Mouse (Mus musculus): ENCODE results near the gene Zfp982. TPM values are rescaled to one million over a fixed set of nuclear protein-coding genes. Genes with fewer than 3 reads are reported as not detected.
"Not testable (repeated sequence)": the region's sequence is repeated elsewhere in the genome, so short reads cannot be mapped to it uniquely, and the experiment has no call there.

Gene Zfp982
- polyA plus RNA-seq, 1 experiment from 2014 or later = 0.99 TPM

DNA sequence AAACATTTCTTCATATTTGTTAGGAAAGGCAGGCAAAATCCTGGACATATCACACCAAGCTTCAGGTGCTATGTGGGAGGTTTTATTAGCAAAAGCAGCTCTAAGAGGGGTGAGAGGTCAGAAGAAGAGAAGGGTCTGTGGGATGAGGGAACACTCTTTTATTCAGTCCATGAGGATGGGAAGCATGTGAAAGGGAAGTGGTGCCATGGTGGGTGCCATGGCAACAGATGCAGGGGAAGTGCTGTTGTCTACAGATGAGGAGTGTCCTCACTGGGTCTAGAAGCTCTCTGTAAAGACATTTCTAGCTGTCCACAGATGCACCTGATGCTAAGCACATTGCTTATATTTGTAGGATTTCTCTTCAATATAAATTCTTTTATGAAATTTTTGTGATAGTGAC, 48.9 kb downstream of the Zfp982 start:
- Histone ChIP-seq H3K4me3 (ENCODE audit: low read depth, low read length) (no peak overlapping the region), H3K36me3 (replicated peaks; ENCODE audit: insufficient read depth, low read length) (no peaks in the 10 kb centered on the region), H3K27me3 (ENCODE audit: insufficient read depth, low read length) (no peaks in the 10 kb centered on the region), H3K9me3 (ENCODE audit: low read length) (peaks cover 10% of the 10 kb centered on the region), H3K4me2 (ENCODE audit: low read depth, low read length) (no peak overlapping the region), H3K4me1 (ENCODE audit: insufficient read depth) (no peaks in the 10 kb centered on the region), H3K9ac (replicated peaks) (no peak overlapping the region), H3K27ac (ENCODE audit: low read depth) (no peak overlapping the region)
- no peak for DNase-seq
- TF ChIP-seq CTCF (IDR thresholded peaks at IDR 0.05; ENCODE audit: low read depth) (no peak), EP300 (IDR thresholded peaks at IDR 0.05; ENCODE audit: low read depth) (no peak)
- no peak for ATAC-seq

DNA sequence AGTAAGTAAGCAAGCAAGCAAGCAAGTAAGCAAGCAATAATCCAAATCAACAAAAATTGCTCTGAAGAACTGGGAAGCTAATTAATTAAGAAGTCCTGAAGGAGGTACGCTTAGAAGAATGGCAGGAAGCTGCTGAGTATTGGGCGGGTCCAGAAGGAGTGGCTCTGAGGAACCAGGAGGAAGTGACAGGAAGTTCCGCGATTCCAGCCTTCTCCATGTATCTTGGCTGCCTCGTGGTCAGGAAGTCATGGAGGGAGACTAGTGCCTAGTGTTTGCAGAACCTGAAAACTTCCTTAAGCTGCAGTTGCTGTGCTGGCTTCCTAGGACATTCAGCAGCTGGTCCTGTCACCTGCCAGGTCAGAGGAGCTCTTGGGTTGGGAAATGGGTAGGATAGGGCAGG, 60.9 kb downstream of the Zfp982 start, which contains the start of gene Zfp985:
Zfp985 (plus strand) TSS at position 207 of the 400 bp plus-strand sequence.
- not testable (repeated sequence) for H3K9ac ChIP-seq (replicated peaks); ATAC-seq
- 64% methylated on average over 5 of the region's 5 CpGs for WGBS (ENCODE audit: insufficient replicate concordance)

GRCm38 (mm10) chr4:147554361-147554760, 62.1 kb downstream of the Zfp982 start:
- not testable (repeated sequence) for H3K4me1 ChIP-seq (ENCODE audit: insufficient read depth); H3K36me3 ChIP-seq (replicated peaks; ENCODE audit: insufficient read depth, low read length); H3K9me3 ChIP-seq (ENCODE audit: low read length); ATAC-seq; H3K9ac ChIP-seq (replicated peaks); DNase-seq; H3K27me3 ChIP-seq (ENCODE audit: insufficient read depth, low read length); H3K27ac ChIP-seq (ENCODE audit: low read depth); H3K4me3 ChIP-seq (ENCODE audit: low read depth, low read length); H3K4me2 ChIP-seq (ENCODE audit: low read depth, low read length)
- WGBS (ENCODE audit: insufficient replicate concordance) = 55% methylated on average over 2 of the region's 2 CpGs

More for the DNA sequence above, 60.9 kb downstream of the Zfp982 start, which contains the start of gene Zfp985:
- H3K36me3 ChIP-seq (replicated peaks; ENCODE audit: insufficient read depth, low read length); H3K27ac ChIP-seq (ENCODE audit: low read depth); H3K4me3 ChIP-seq (ENCODE audit: low read depth, low read length); DNase-seq; H3K27me3 ChIP-seq (ENCODE audit: insufficient read depth, low read length); H3K4me1 ChIP-seq (ENCODE audit: insufficient read depth); H3K4me2 ChIP-seq (ENCODE audit: low read depth, low read length); H3K9me3 ChIP-seq (ENCODE audit: low read length): not testable (repeated sequence)

DNA sequence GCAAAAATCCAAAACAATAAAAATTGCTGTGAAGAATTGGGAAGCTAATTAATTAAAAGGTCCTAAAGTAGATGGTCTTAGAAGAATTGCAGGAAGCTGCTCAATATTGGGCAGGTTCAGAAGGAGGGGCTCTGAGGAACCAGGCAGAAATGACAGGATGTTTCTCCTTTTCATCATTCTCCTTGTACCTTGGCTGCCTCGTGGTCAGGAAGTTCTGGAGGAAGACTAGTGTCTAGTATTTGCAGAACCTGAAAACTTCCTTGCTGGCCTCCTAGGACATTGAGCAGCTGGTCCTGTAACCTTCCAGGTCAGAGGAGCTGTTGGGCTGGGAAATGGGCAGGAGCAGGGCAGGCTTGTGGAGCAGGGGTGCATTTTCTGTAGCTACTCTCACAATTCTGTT, 64.7 kb downstream of the Zfp982 start:
- not testable (repeated sequence) for H3K4me2 ChIP-seq (ENCODE audit: low read depth, low read length); H3K4me1 ChIP-seq (ENCODE audit: insufficient read depth); H3K9ac ChIP-seq (replicated peaks); H3K27ac ChIP-seq (ENCODE audit: low read depth); ATAC-seq; H3K4me3 ChIP-seq (ENCODE audit: low read depth, low read length); H3K27me3 ChIP-seq (ENCODE audit: insufficient read depth, low read length); DNase-seq; H3K36me3 ChIP-seq (replicated peaks; ENCODE audit: insufficient read depth, low read length); H3K9me3 ChIP-seq (ENCODE audit: low read length)
- 16% methylated on average over 1 of the region's 1 CpGs for WGBS (ENCODE audit: insufficient replicate concordance)

DNA sequence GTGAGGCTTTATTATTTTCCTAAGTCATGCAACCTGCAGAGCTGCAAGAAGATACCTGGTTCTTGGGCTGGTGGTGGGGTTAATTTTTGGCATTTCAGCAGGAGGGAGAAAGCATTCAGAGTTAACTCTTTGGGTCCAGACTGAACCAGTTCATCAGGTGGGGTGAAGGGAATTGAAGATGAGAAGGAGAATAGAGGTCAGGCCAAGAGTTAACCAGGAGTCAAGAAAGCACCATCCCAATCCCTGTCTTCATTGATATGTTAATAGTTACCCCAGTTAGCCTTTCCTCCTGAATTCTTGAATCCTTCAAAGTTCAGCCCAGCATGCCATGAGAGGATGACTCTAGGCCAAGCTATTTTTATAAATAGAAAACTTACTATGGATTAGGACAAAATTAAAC, 65.8 kb downstream of the Zfp982 start:
- H3K9ac ChIP-seq (replicated peaks); H3K4me1 ChIP-seq (ENCODE audit: insufficient read depth); H3K4me2 ChIP-seq (ENCODE audit: low read depth, low read length); H3K27ac ChIP-seq (ENCODE audit: low read depth); DNase-seq; H3K27me3 ChIP-seq (ENCODE audit: insufficient read depth, low read length); H3K4me3 ChIP-seq (ENCODE audit: low read depth, low read length); H3K36me3 ChIP-seq (replicated peaks; ENCODE audit: insufficient read depth, low read length); ATAC-seq; H3K9me3 ChIP-seq (ENCODE audit: low read length): not testable (repeated sequence)

DNA sequence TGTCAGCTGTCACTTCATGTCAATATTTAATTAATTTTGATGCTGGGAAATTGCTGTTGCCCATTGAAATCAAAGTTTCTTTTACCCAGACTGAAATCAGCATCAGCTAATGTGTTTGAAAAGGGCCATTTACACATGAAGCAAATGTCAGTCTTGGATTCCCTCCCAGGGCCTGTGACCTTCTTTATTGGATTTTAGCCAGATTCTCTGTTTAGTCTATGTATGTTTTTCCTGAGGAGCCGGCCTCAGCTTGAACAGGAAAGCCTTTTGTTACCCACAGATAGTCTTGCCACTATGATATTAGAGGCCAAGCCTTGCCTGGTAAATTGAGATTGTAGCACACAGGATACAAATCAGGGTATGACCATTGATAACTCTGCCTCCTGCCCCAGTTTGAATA, 66.9 kb downstream of the Zfp982 start:
- H3K4me2 ChIP-seq (ENCODE audit: low read depth, low read length); H3K9me3 ChIP-seq (ENCODE audit: low read length); H3K36me3 ChIP-seq (replicated peaks; ENCODE audit: insufficient read depth, low read length); H3K9ac ChIP-seq (replicated peaks); H3K27me3 ChIP-seq (ENCODE audit: insufficient read depth, low read length); ATAC-seq; H3K27ac ChIP-seq (ENCODE audit: low read depth); H3K4me1 ChIP-seq (ENCODE audit: insufficient read depth); H3K4me3 ChIP-seq (ENCODE audit: low read depth, low read length); DNase-seq: not testable (repeated sequence)
- 38% methylated on average over 1 of the region's 1 CpGs for WGBS (ENCODE audit: insufficient replicate concordance)

Other genes with a start within 250 kb of the Zfp982 start
- gene Zfp988, start 186.7 kb upstream of the Zfp982 start, polyA plus RNA-seq (2015; fragmentation: Nextera tagmentation; extraction: Ambion mirVana) = 0.08 TPM in 1 of 2 replicates, not detected in the other
- not detected in 2 replicates for gene Zfp978, start 131.1 kb upstream of the Zfp982 start, polyA plus RNA-seq (2015; fragmentation: Nextera tagmentation; extraction: Ambion mirVana)
- 0.06 TPM in 1 of 2 replicates, not detected in the other for gene Gm16503, start 47.8 kb downstream of the Zfp982 start, polyA plus RNA-seq (2015; fragmentation: Nextera tagmentation; extraction: Ambion mirVana)
- 0.04 and 0.09 TPM in 2 replicates for gene Zfp985, start 60.9 kb downstream of the Zfp982 start, polyA plus RNA-seq (2015; fragmentation: Nextera tagmentation; extraction: Ambion mirVana)
- 0.69 and 0.78 TPM in 2 replicates for gene Zfp979, start 150.1 kb downstream of the Zfp982 start, polyA plus RNA-seq (2015; fragmentation: Nextera tagmentation; extraction: Ambion mirVana)
- not detected in 2 replicates for gene Zfp534, start 210.1 kb downstream of the Zfp982 start, polyA plus RNA-seq (2015; fragmentation: Nextera tagmentation; extraction: Ambion mirVana)

Measured in liver, postnatal 0 days (tissue).